Mouse (Mus musculus): Measurements from ENCODE around the gene Tbc1d15.

Gene Tbc1d15

GRCm38 (mm10) chr10:115170496-115171350, 80.5 kb downstream of the Tbc1d15 start:
- no peak for DNase-seq (ENCODE audit: extremely low read depth, insufficient read length, low spot score)

GRCm38 (mm10) chr10:115169410-115169809, 81.9 kb downstream of the Tbc1d15 start:
- no peak for DNase-seq (ENCODE audit: extremely low read depth, insufficient read length, low spot score)

GRCm38 (mm10) chr10:115160289-115160688, 91.0 kb downstream of the Tbc1d15 start:
- no peak for DNase-seq (ENCODE audit: extremely low read depth, insufficient read length, low spot score)

All from 3134 (cell line).